Mouse (Mus musculus): ENCODE measurements around the gene Olfr417.

DNA sequence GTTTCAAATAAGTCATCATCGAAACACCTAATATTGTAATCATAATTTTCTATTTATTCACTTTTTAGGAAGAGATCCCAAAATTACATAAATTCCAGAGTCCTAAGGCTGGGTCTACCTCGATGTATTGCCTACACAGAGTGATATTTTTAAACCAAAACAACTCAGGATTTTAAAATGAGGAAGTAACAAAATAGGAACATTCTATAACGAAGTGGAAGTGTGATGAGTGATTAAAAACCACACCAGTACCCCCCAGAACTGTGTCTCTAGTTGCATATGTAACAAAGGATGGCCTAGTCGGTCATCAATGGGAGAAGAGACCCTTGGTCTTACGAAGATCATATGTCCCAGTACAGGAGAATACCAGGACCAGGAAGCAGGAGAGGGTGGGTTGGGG is 10.3 kb upstream of the Olfr417 start:
- TF ChIP-seq POLR2A (IDR thresholded peaks at IDR 0.05; ENCODE audit: borderline replicate concordance, control insufficient read depth, low read depth, low read length) (no peak), CTCF (IDR thresholded peaks at IDR 0.05; ENCODE audit: control insufficient read depth, insufficient read depth, low read length) (no peak)
